Mouse (Mus musculus): ENCODE measurements around the gene Zfp945. TPM values are rescaled to one million over a fixed set of nuclear protein-coding genes. Genes with fewer than 3 reads are reported as not detected.
"Not testable (repeated sequence)": the region's sequence is repeated elsewhere in the genome, so short reads cannot be mapped to it uniquely, and the experiment has no call there.

The Zfp945 gene
- total RNA-seq (2021): 1 to 10 TPM; 6.4 to 7.5 TPM

DNA sequence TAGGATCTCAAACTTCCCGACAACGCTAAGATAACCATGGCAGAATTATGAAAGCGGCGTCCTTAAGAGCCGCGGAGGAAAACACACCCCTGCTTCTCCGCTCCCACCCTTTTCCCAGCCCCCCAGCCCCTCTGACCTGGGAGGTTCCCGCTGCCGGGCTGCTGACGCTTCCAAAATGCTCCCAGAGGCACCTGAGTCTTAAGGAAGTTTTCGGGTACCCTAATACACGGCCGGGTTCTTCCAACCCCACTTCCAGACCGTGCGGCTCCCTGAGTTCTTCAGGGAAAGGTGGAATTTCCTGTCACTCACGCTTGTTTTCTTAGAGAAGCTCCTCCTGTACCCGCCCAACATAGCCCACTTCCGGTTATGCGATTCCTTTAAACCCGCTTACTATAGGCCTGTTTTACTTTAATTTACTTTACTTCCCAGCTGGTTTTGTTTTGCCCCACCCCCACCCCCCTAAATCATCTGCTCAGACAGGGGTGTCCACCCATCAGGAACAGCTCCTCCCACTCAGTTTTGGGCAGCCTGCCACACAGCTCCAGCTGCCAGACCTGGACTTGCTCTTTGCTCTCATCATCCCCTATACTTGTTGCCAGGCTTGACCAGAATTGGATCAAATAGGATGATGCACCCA lies at the start of gene Zfp945:
Gene Zfp945, minus strand, starts transcription at position 290 of the 637 bp plus-strand sequence.
- intact Hi-C loops (cut with DNase I): loop anchor here (5.0 kb wide), 3 partner anchors 50 to 325 kb away; partner anchors contain the start of gene Zfp40
- peak; percentile 76 to 77 for DNase-seq

DNA sequence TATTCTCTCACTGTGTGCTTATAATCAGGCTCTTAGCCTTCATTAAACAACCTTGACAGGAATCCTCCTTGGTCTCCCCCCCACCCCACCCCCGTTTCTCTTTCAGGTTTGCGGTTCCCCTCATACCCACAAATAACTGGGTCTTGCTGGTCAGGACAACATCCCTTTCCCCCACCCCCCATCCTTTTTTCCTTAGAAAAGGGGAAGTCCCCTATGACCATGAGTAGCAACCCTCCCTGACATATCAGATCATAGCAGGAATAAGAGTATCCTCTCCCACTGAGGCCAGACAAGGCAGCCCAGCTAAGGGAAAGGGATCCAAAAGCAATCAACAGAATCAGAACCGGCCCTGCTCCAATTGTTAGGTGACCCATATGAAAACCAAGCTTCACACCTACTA lies 21.4 kb upstream of the Zfp945 start:
- DNase-seq: no peak
- intact Hi-C loops (cut with DNase I): no loop called here

DNA sequence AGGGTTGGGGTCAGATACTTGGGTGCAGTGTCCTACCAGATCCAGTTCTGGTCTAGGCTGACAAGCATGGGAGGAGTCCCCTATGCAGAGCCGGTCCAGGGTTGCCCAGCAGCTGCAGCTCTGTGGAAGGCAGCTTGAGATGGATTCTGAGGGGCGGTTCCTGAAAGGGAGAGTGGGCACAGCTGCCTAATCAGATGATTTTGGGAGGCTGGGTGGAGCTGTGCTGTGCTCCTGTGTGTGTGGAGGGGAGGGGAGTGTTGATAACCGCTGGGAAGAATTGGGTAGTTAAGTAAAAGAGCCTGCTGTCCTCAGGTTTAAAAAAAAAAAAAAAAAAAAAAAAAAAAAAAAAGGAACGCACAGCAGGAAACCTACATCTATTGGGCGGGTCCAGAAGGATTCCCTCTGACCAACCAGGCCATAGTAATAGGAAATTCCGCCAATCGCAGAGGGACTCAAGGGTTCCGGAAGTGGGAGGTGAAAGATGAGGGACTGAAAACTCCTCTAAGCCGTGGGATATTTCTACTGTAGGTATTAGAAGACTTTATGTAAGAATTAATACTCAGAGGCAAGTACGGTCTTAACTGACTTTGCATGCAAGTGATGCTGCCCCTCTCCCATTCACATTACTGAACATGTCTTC lies 17.2 kb upstream of the Zfp945 start:
- DNase-seq: no peak
- intact Hi-C loops (cut with DNase I): no loop called here

DNA sequence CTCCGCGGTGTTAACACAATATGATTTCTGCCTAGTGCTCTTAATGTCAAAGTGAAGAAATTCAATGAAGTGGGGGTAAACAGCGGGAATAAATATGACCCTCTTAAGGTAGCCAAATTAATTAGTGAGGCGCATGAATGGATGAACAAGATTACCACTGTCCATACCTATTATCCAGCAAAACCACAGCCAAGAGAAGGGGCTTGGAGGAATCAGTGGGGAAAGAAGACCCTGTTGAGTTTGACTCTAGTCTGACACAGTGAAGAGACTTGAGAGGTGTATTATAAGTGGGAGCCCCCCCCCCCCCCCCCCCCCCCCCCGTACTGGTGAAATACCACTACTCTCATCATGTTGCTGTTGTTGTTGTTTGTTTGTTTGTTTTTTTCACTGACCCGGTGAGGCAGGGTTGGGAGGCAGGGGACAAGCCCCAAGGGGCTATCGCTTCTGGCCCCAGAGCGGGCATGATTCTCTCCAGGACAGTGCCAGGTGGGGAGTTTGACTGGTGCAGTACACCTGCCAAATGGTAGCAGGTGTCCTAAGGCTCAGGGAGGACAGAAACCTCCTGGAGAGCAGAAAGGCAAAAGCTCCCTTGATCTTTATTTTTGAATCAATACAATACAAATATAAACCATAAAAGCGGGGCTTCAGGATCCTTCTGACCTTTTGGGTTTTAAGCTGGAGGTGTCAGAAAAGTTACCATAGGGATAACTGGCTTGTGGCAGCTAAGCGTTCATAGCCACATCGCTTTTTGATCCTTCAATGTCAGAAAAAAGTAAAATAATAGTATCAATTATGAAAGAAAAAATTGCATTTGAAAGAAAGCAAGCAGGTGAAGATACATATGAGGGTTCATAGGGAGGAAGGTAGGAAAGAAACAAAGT lies 10.7 kb upstream of the Zfp945 start:
- no peak for DNase-seq
- intact Hi-C loops (cut with DNase I): no loop called here

DNA sequence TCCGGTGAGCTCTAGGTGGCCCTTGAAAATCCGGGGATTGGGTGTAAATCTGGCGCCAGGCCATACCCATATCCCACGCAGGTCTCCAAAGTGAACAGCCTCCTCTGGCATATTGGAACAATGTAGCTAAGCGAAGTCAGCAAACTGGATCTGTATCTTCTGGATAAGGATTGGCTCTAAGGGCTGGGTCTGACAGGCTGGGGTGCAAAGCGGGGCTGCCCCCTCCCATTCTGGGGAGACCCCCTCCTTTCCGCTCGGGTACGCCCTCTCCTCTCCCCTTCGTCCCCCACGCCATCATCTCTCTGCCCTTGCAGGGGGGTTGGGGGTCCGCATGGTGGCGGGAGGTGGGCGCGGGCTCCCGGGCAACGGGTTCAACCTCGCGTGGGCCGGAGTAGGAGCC lies 9.4 kb upstream of the Zfp945 start:
- intact Hi-C loops (cut with DNase I): no loop called here
- no peak for DNase-seq

DNA sequence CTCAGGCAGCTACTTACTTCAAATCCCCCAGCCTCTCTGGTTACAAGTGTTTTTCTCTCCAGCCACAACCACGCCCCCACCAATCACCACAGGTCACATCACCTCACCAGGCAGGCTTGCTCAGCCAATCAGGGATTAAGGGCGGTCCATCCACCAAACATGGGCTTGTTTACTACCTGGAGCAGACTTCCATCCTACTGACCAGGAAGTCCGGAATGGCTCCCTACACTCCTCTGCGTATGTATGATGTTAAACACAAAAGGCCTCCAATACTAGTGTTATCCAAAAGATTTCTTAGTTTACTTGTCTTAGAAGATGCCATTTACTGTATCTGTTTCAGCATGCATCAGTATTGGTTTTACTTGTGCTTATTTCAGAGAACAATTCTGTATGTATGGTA lies 8.6 kb upstream of the Zfp945 start:
- DNase-seq; intact Hi-C loops (cut with DNase I): not testable (repeated sequence)

DNA sequence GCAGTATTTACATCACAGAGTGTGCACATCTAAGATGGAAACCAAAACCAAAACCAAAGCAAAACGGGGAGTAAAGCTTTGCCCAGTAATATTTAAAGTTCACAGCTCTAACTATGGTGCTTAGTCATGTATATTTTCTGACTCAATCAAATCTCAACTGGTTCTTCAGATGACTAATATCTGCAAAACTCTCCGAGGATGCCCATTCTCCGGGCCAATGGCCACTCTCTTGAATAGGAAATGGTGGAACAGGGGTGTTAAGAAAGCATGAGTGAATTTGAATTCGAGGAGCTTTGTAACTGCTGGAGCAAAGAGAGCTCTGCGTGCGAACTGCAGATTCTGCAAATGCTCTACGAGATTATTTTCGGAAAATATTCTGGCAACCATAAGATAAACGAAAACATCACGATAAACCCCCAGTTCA lies 501 bp downstream of the Zfp945 start:
- intact Hi-C loops (cut with DNase I): loop anchor here (5.0 kb wide), 3 partner anchors 49 to 326 kb away; partner anchors contain the start of gene Zfp40
- DNase-seq: peak in 1 of 2 experiments; percentile 11

DNA sequence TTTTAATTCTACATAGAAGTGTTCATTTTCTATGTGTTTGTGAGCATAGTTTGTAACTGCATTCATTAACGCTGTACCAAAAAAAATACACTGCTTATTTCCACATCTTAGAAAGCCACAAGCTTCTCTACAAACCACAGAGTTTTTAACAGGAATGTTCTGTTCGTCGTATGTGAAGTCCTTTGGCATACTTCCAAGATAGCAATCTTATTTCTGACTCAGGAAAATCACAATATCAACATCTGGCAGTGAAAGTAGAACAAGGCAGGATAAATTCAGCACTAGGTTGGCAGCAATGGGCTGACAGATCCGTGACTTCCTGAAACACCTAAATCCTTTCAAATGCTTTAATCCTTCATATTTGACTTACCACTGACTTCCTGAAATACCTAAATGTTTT lies 45.8 kb downstream of the Zfp945 start:
- DNase-seq: no peak
- intact Hi-C loops (cut with DNase I): no loop called here

DNA sequence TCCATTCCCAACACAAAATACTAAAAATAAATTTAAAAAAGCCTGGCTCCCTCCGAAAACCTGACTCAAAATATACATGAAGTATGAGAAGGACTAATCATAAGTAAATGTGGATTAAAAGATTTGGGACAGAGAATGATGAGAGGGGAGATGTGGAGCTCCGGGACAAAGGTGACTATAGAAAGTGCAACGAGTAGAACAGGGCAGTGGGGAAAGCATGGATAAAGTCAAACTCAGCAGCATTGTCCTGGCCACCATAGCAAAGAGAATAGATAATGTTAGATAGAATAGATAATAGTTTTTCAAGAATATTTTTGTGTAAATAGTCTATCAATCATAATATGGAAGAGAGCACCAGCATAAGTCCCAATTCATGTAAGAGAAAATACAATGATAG lies 48.7 kb downstream of the Zfp945 start:
- intact Hi-C loops (cut with DNase I): loop anchor here (5.0 kb wide), 2 partner anchors 49 to 76 kb away; partner anchors contain the start of gene Zfp945
- DNase-seq: no peak

DNA sequence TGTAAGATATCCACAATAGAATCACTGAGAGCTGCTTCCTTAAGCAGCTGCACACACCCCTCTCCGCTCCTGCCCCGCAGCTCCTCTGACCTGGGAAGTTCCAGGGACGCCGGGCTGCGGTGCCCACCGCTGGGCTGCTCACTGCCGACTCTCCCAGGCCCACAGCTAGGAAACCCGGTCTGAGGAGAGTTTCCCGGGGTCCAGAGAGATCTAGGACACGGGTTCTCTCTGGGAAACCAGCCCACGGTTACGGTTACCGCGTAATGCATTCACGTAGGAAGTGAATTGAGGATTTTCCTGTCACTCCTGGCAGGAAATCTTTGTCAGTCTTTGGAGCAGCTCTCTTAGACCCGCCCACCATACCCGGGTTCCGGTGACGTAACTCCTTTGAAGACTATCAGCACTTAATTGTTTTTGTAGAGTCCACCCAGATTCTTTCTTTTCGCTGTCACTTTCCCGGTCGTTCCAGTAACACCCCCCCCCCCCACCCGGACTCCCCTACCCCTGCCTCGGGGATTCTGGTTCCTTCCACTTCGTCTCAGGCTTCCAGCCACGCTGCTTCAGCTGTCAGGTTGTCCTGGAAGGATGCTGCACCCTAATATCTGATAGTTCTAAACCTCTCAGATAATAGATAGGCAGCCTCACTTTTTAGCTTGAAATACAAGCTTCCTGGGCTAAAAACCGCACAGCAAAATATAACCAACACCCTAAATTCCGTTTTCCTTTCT lies 49.3 kb downstream of the Zfp945 start:
- DNase-seq: peak; percentile 59 to 64
- intact Hi-C loops (cut with DNase I): loop anchor here (5.0 kb wide), 2 partner anchors 50 to 75 kb away; partner anchors contain the start of gene Zfp945

DNA sequence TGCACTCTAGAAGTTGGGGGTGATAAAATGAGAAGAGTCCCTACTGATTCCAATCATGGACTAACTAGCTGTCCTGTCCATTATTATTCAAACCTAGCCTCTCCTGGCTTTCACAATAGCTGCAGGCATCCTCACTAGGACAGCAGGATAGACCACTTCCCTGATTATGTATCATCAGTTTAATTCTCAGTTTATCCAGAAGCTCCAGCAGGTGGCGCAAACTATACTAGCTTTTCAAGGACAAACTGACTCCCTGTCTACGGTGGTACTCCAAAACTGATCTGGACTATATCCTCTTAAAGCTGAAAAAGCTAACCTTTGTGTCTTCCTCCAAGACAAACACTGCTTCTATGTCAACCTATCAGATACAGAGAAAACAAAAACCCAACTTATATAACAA lies 67.2 kb downstream of the Zfp945 start:
- no peak for DNase-seq
- intact Hi-C loops (cut with DNase I): no loop called here

Other genes starting within 250 kb of the Zfp945 start
- not detected for gene Vmn2r113, start 75.8 kb upstream of the Zfp945 start, total RNA-seq (2021)
- gene Vmn2r-ps130, start 194.0 kb upstream of the Zfp945 start, total RNA-seq (2021): not detected

Measured in heart, postnatal 36 days (tissue).